Mouse (Mus musculus) thymus, adult 2 months (tissue): ENCODE data around the gene Dpep3. TPM values are rescaled to one million over a fixed set of nuclear protein-coding genes. Genes with fewer than 3 reads are reported as not detected.
"Not testable (repeated sequence)": the region's sequence is repeated elsewhere in the genome, so short reads cannot be mapped to it uniquely, and the experiment has no call there.

Experiments used
- DNase-seq: peaks from one replicate; pipeline ENCODE4 v3.0.0; 2021
- H3K27ac ChIP-seq: fragments of 200-500 bp; 2 replicates; pipeline ENCODE4 v1.5.1; 2012; ENCODE audit warnings: low read length, control low read depth; ENCODE audit not compliant: control insufficient read depth, insufficient read depth
- H3K27me3 ChIP-seq: fragments of 200-500 bp; 2 replicates; pipeline ENCODE4 v1.6.1; 2012; ENCODE audit warnings: mild to moderate bottlenecking, low read length, moderate library complexity, mixed read lengths; ENCODE audit not compliant: control insufficient read depth, insufficient read depth
- H3K36me3 ChIP-seq: fragments of 200-500 bp; 2 replicates; pipeline ENCODE4 v1.6.1; 2012; ENCODE audit warnings: mild to moderate bottlenecking, low read length, moderate library complexity; ENCODE audit not compliant: control insufficient read depth, insufficient read depth
- H3K4me1 ChIP-seq: fragments of 200-500 bp; replicated peaks from 2 replicates; pipeline ENCODE4 v1.6.1; 2012; ENCODE audit warnings: low read length; ENCODE audit not compliant: control insufficient read depth, insufficient read depth
- H3K4me3 ChIP-seq: fragments of 200-500 bp; 2 replicates; pipeline ENCODE4 v1.5.1; 2012; ENCODE audit warnings: mild to moderate bottlenecking, low read length, control low read depth, moderate library complexity; ENCODE audit not compliant: control insufficient read depth, insufficient read depth
- CTCF ChIP-seq: fragments of 200-500 bp; IDR thresholded peaks from 2 replicates; pipeline ENCODE4 v1.5.1; 2012; ENCODE audit warnings: mild to moderate bottlenecking, control low read depth, low read length, moderate library complexity, borderline replicate concordance; ENCODE audit not compliant: control insufficient read depth, poor library complexity, insufficient read depth; ENCODE audit errors: extremely low read depth
- POLR2A ChIP-seq: fragments of 200-500 bp; IDR thresholded peaks from 2 replicates; pipeline ENCODE4 v1.6.1; 2012; ENCODE audit warnings: mild to moderate bottlenecking, low read length, control low read depth, moderate library complexity; ENCODE audit not compliant: control insufficient read depth, poor library complexity, insufficient read depth; ENCODE audit errors: extremely low read depth
- WGBS: fragments of 180-500 bp; shearing (Covaris S2); methylation state at CpG from one replicate; pipeline ENCODE4 v1.1.7; 2018; 5-methylcytosine and 5-hydroxymethylcytosine counted together
- polyA plus RNA-seq: library from polyadenylated mRNA; depleted of rRNA; stranded (reverse); fragments of >200 nt; gene quantifications from 2 replicates; pipeline ENCODE4 v1.2.3, GENCODE M21; 2012

Gene Dpep3
- polyA plus RNA-seq, 1 experiment, result 0.09 TPM

GRCm38 (mm10) chr8:105998971-105999370 is 19.7 kb upstream of the Dpep3 start:
- peaks cover 14% of the 10 kb centered on the region for H3K4me1 ChIP-seq
- WGBS, result 96% methylated on average over 2 of the region's 2 CpGs
- no peak for TF ChIP-seq CTCF
- no peak for TF ChIP-seq POLR2A
- H3K4me3 ChIP-seq, result no peak overlapping the region
- H3K36me3 ChIP-seq, result no peaks in the 10 kb centered on the region
- H3K27ac ChIP-seq, result no peak overlapping the region
- H3K27me3 ChIP-seq, result no peaks in the 10 kb centered on the region
- DNase-seq, result no peak

- Histone ChIP-seq H3K27me3 (no peaks in the 10 kb centered on the region), H3K27ac (no peak overlapping the region), H3K4me3 (no peak overlapping the region), H3K36me3 (no peaks in the 10 kb centered on the region), H3K4me1 (peaks cover 26% of the 10 kb centered on the region)
- TF ChIP-seq CTCF (no peak), POLR2A (no peak)
- 19% methylated on average over 7 of the region's 7 CpGs for WGBS
- no peak for DNase-seq
These were observed 17.1 kb upstream of the Dpep3 start for GRCm38 (mm10) chr8:105996359-105996758.

GRCm38 (mm10) chr8:105993226-105993625 is 14.0 kb upstream of the Dpep3 start:
- no peak for DNase-seq
- Histone ChIP-seq H3K27me3 (no peaks in the 10 kb centered on the region), H3K27ac (peak overlapping the region; percentile 78; the same call in 1 of the 2 replicates), H3K4me1 (peaks cover 31% of the 10 kb centered on the region), H3K36me3 (no peaks in the 10 kb centered on the region), H3K4me3 (no peak overlapping the region)
- TF ChIP-seq POLR2A, result no peak
- WGBS, result 79% methylated on average over 4 of the region's 4 CpGs

- Histone ChIP-seq H3K4me3 (no peak overlapping the region), H3K4me1 (peaks cover 29% of the 10 kb centered on the region), H3K36me3 (no peaks in the 10 kb centered on the region), H3K27me3 (no peaks in the 10 kb centered on the region), H3K27ac (peak overlapping the region; percentile 78)
- WGBS, result 29% methylated on average over 5 of the region's 5 CpGs
- DNase-seq, result peak; percentile 81
- TF ChIP-seq CTCF (no peak), POLR2A (no peak)
These were observed 13.3 kb upstream of the Dpep3 start for GRCm38 (mm10) chr8:105992499-105992898.

- no peak for TF ChIP-seq POLR2A
- no peak for TF ChIP-seq CTCF
- Histone ChIP-seq H3K27ac (no peak overlapping the region), H3K4me3 (no peak overlapping the region), H3K36me3 (no peaks in the 10 kb centered on the region), H3K4me1 (peaks cover 28% of the 10 kb centered on the region), H3K27me3 (no peaks in the 10 kb centered on the region)
- 80% methylated on average over 2 of the region's 2 CpGs for WGBS
- peak; percentile 20 for DNase-seq
These were observed 12.3 kb upstream of the Dpep3 start for GRCm38 (mm10) chr8:105991546-105991945.

- Histone ChIP-seq H3K36me3 (no peaks in the 10 kb centered on the region), H3K4me3 (no peak within 1 kb of the TSS), H3K4me1 (peaks cover 22% of the 10 kb centered on the region), H3K27ac (peak within 1 kb of the TSS; percentile 9), H3K27me3 (no peaks in the 10 kb centered on the region)
- DNase-seq, result peak; percentile 87
- WGBS, result 17% methylated on average over 15 of the region's 15 CpGs
- TF ChIP-seq CTCF (peak; percentile 82; the same call in 1 of the 2 replicates), POLR2A (no peak)
These were observed 11.7 kb upstream of the Dpep3 start, which contains the start of gene Dus2 for GRCm38 (mm10) chr8:105990856-105991387. Dus2 (plus strand) TSS chr8:105991337.

- DNase-seq, result no peak
- no peak for TF ChIP-seq POLR2A
- TF ChIP-seq CTCF, result no peak
- no peaks in the 10 kb centered on the region for H3K27me3 ChIP-seq
- 93% methylated on average over 11 of the region's 11 CpGs for WGBS
- no peaks in the 10 kb centered on the region for H3K36me3 ChIP-seq
- H3K27ac ChIP-seq, result no peak overlapping the region
- H3K4me3 ChIP-seq, result no peak overlapping the region
- peaks cover 19% of the 10 kb centered on the region for H3K4me1 ChIP-seq
These were observed 9.3 kb upstream of the Dpep3 start for GRCm38 (mm10) chr8:105988546-105988945.

GRCm38 (mm10) chr8:105983406-105983805 is 4.2 kb upstream of the Dpep3 start:
- H3K27ac ChIP-seq, H3K27me3 ChIP-seq, DNase-seq, H3K4me1 ChIP-seq, H3K36me3 ChIP-seq, H3K4me3 ChIP-seq: not testable (repeated sequence)
- WGBS, result 35% methylated on average over 11 of the region's 11 CpGs
